Mouse (Mus musculus) liver, embryonic 13.5 days (tissue): ENCODE measurements around the gene Calhm3. TPM values are rescaled to one million over a fixed set of nuclear protein-coding genes. Genes with fewer than 3 reads are reported as not detected.

Experiments used
- ATAC-seq: fragments of 200-750 bp; cut with Nextera tagmentation; 2 replicates; pipeline ENCODE4 v1.8.0; 2017; ENCODE audit warnings: low read depth, mild to moderate bottlenecking, moderate number of reproducible peaks, moderate library complexity
- DNase-seq: peaks from one replicate; pipeline ENCODE4 v3.0.0; 2022
- H3K27ac ChIP-seq: fragments of 300-500 bp; sonication (generic); 2 replicates; pipeline ENCODE4 v1.5.1; 2015; ENCODE audit warnings: moderate library complexity, mild to moderate bottlenecking, inconsistent platforms
- H3K27me3 ChIP-seq: fragments of 300-500 bp; sonication (generic); 2 replicates; pipeline ENCODE4 v1.6.1; 2015; ENCODE audit warnings: mild to moderate bottlenecking, inconsistent platforms
- H3K36me3 ChIP-seq: fragments of 300-500 bp; sonication (generic); 2 replicates; pipeline ENCODE4 v1.6.1; 2015; ENCODE audit warnings: mild to moderate bottlenecking, inconsistent platforms
- H3K4me1 ChIP-seq: fragments of 300-500 bp; sonication (generic); replicated peaks from 2 replicates; pipeline ENCODE4 v1.6.1; 2015; ENCODE audit warnings: inconsistent platforms
- H3K4me2 ChIP-seq: fragments of 300-500 bp; sonication (generic); 2 replicates; pipeline ENCODE4 v1.6.1; 2015; ENCODE audit warnings: inconsistent platforms, mild to moderate bottlenecking, moderate library complexity
- H3K4me3 ChIP-seq: fragments of 300-500 bp; sonication (generic); replicated peaks from 2 replicates; pipeline ENCODE4 v1.5.1; 2015; ENCODE audit warnings: mild to moderate bottlenecking, inconsistent platforms
- H3K9ac ChIP-seq: fragments of 300-500 bp; sonication (generic); 2 replicates; pipeline ENCODE4 v1.6.1; 2015; ENCODE audit warnings: mild to moderate bottlenecking, inconsistent platforms
- H3K9me3 ChIP-seq: fragments of 300-500 bp; sonication (generic); replicated peaks from 2 replicates; pipeline ENCODE4 v1.6.1; 2016; ENCODE audit warnings: inconsistent platforms
- WGBS: fragments of 180-500 bp; shearing (Covaris S2); methylation state at CpG from one replicate; pipeline ENCODE4 v1.1.7; 2015; ENCODE audit not compliant: insufficient replicate concordance; 5-methylcytosine and 5-hydroxymethylcytosine counted together
- polyA plus RNA-seq: library from polyadenylated mRNA; unstranded; fragments of >200 nt; fragmentation: Nextera tagmentation; extraction: Ambion mirVana; gene quantifications from 2 replicates; pipeline ENCODE4 v1.2.1, GENCODE M21; 2015

Calhm3 gene
- polyA plus RNA-seq, 1 experiment from 2014 or later, result not detected

DNA sequence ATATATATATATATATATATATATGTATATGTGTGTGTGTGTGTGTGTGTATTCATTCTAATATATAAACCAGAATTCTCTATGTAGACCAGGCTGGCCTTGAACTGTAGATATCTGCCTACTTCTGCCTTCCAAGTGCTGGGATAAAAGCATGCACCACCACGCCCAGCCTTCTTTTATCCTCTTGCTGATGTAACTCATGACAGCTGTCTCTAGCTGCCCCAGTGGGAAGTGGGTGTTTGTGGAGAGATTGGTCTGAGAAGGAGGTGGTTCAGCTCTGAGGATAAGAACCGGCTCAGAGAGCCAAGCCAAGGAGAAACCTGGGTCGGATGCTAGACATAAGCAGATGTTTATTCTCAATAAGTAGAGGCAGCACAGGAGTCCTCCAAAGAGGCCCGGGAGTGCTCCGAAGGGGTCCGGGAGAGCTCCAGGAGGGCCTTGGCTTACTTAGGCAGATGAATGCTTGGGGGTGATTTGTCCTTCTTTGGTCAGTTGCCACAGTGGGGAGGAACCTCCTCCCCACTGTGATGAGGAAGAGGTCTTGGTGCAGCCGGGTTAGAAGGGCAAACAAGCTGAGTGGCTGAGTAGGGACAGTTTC, 10.2 kb upstream of the Calhm3 start:
- ATAC-seq (no peak), DNase-seq (no peak)
- no peaks in the 10 kb centered on the region for H3K4me1 ChIP-seq
- H3K9me3 ChIP-seq, result no peaks in the 10 kb centered on the region
- WGBS, result 54% methylated on average over 7 of the region's 7 CpGs
- H3K27me3 ChIP-seq, result peaks cover 5% of the 10 kb centered on the region; the same call in 1 of the 2 replicates
- no peak overlapping the region for H3K27ac ChIP-seq
- H3K4me3 ChIP-seq, result no peak overlapping the region
- no peak overlapping the region for H3K4me2 ChIP-seq
- H3K9ac ChIP-seq, result no peak overlapping the region
- H3K36me3 ChIP-seq, result no peaks in the 10 kb centered on the region

DNA sequence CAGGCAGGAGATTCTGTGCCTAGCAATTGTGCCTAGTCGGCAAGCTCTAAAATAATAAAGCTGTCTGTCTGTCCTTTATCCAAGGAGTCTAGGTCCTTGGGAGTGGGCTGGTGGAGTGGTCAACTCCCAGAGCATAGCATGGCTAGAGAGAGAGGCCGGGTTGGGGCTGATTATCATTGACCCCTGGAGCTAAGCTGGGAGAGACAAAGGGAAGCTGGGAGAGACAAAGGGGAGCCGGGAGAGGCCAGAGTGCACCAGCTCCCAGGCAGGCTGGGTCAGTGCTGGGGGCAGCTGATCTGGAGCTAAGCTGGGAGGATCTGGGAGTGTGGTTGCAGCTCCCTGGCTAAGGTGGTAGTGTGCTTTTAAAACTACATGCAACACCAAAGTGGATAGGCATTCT, 9.2 kb upstream of the Calhm3 start:
- no peak for DNase-seq
- no peak overlapping the region for H3K27ac ChIP-seq
- no peaks in the 10 kb centered on the region for H3K4me1 ChIP-seq
- H3K4me2 ChIP-seq, result no peak overlapping the region
- peaks cover 5% of the 10 kb centered on the region; the same call in 1 of the 2 replicates for H3K27me3 ChIP-seq
- no peaks in the 10 kb centered on the region for H3K9me3 ChIP-seq
- no peak overlapping the region for H3K9ac ChIP-seq
- no peaks in the 10 kb centered on the region for H3K36me3 ChIP-seq
- WGBS, result 36% methylated on average over 3 of the region's 3 CpGs
- no peak for ATAC-seq
- H3K4me3 ChIP-seq, result no peak overlapping the region

DNA sequence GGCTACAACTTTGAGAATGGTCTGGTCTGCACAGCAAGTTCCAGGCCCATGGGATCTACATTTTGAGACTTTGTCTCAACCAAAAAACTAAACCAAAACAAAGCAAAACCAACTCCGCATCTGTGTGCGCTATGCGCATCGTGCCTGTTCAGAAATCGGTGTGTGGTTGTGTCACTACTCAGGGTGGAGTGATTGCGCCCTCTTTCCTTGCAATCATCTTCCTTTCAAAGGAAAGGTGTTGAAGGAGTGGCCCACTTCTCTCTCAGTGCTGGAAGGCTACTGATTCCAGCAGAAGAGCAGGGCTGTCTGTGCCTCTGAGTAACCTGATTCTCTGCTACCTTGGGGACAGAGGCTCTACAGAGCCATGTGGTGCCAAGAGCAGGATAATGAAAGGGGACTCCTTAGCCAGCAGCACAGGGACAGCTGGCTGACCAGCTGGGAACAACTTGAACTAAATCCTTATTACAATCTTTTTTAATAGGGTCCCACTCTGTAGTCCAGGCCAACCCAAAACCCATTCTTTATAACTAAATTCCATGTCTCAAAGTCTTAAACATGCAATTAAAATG, 5.7 kb upstream of the Calhm3 start:
- Histone ChIP-seq H3K9ac (no peak overlapping the region), H3K36me3 (no peaks in the 10 kb centered on the region), H3K4me2 (no peak overlapping the region), H3K27me3 (peaks cover 5% of the 10 kb centered on the region; the same call in 1 of the 2 replicates), H3K4me1 (no peaks in the 10 kb centered on the region), H3K9me3 (no peaks in the 10 kb centered on the region), H3K4me3 (no peak overlapping the region), H3K27ac (no peak overlapping the region)
- ATAC-seq (no peak), DNase-seq (no peak)
- 84% methylated on average over 6 of the region's 6 CpGs for WGBS

DNA sequence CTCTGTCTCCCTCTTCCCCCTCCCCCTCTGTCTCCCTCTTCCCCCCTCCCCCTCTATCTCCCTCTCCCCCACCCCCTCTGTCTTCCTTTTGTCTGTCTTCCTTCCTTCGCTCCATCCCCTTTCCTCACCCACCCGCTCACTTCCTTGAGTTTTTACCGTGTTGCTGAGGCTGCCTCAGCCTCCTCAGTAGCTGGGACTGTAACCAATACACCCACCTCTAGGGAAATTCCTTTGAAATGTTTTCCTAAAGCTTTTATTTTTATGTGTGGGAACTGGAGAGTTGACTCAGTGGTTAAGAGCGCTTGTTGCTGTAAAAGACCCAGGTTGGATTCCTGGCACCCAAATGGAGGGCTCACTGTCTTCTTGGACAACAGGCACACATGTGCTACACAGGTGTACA, 4.1 kb upstream of the Calhm3 start:
- Histone ChIP-seq H3K27ac (no peak overlapping the region), H3K4me3 (no peak overlapping the region), H3K27me3 (peaks cover 2% of the 10 kb centered on the region; the same call in 1 of the 2 replicates), H3K9me3 (no peaks in the 10 kb centered on the region), H3K4me1 (no peaks in the 10 kb centered on the region), H3K9ac (no peak overlapping the region), H3K4me2 (no peak overlapping the region), H3K36me3 (no peaks in the 10 kb centered on the region)
- no peak for DNase-seq
- 63% methylated on average over 4 of the region's 4 CpGs for WGBS
- ATAC-seq, result no peak

DNA sequence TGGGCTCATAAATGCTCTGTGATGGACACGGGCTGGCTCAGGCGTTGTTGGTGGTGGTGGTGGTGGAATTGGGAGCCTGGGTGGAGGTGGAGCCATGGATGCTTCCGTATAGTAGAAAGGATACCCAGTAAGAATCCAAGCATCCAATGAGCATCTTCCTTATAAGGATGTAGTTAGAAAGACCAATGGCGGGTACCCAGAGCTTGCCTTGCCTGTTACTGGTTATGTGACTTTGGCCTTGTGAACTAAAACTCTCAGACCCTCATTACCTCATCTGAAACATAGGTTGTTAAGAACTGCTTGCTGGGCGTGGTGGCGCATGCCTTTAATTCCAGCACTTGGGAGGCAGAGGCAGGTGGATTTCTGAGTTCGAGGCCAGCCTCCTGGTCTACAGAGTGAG, 3.8 kb downstream of the Calhm3 start:
- Histone ChIP-seq H3K9ac (no peak overlapping the region), H3K4me1 (no peaks in the 10 kb centered on the region), H3K4me2 (no peak overlapping the region), H3K36me3 (no peaks in the 10 kb centered on the region), H3K27me3 (peaks cover 28% of the 10 kb centered on the region), H3K27ac (no peak overlapping the region), H3K9me3 (no peaks in the 10 kb centered on the region), H3K4me3 (no peak overlapping the region)
- WGBS, result 62% methylated on average over 7 of the region's 7 CpGs
- no peak for ATAC-seq
- no peak for DNase-seq

DNA sequence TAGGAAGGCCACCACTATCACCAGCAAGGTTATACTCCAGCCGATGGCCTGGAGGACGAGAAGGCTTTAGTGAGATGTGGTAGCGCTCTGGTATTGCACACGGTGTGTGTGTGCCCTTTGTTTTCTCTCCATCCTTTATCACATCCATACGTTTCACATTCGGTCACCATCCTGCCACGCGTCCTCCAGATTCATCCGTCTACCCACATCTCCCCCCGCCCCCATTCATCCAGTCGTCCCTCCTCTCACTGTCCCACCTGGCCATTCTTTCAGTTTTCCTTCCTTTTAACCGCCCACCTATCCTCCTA, 5.5 kb downstream of the Calhm3 start:
- H3K27ac ChIP-seq, result no peak overlapping the region
- H3K4me3 ChIP-seq, result no peak overlapping the region
- H3K9me3 ChIP-seq, result no peaks in the 10 kb centered on the region
- DNase-seq (no peak), ATAC-seq (no peak)
- H3K9ac ChIP-seq, result no peak overlapping the region
- no peaks in the 10 kb centered on the region for H3K4me1 ChIP-seq
- 0 out of 2 replicates have a peak overlapping the region, but pooled peaks have one; percentile 32 for H3K4me2 ChIP-seq
- H3K36me3 ChIP-seq, result no peaks in the 10 kb centered on the region
- 65% methylated on average over 12 of the region's 12 CpGs for WGBS
- peaks cover 36% of the 10 kb centered on the region for H3K27me3 ChIP-seq

DNA sequence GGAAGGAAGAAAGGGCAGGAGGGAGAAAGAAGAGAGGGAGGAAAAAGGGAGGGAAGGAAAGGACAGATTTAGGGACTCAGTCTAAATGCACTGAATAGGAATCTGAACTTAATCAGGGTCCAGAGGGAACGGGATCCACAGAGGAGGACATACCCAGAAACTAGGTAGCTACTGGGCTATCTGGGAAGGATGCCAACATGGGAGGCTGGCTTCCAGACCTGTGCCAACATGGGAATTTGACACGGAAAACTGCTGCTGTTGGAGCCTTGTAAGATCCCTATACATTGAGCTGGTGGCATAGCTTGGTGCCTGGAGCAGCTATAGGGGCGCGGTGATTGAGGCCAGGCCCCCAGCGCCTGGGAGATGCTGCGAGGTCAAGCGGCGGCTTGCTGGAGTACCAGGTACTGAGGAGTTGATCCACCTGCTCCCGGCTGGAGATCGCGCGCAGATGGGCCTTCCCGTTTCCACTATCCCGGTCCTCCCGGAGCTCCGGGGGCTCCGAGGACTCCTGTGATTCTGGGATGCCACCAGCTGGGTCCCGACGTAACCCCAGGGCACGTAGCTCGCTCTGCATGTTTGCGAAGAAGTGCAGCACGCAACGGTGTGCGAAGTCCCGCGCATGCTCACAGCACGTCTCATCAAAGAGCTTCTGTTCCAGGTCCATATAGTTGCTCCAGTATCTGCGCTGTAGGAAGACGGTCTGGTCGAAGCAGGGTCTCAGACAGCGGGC, 6.1 kb downstream of the Calhm3 start:
- WGBS, result 24% methylated on average over 32 of the region's 32 CpGs
- Histone ChIP-seq H3K36me3 (no peaks in the 10 kb centered on the region), H3K4me3 (0 out of 2 replicates have a peak overlapping the region, but pooled peaks have one; percentile 12), H3K9ac (no peak overlapping the region), H3K4me1 (no peaks in the 10 kb centered on the region), H3K4me2 (peak overlapping the region; percentile 32; the same call in 1 of the 2 replicates), H3K27me3 (peaks cover 36% of the 10 kb centered on the region), H3K27ac (no peak overlapping the region), H3K9me3 (no peaks in the 10 kb centered on the region)
- DNase-seq, result no peak
- ATAC-seq, result no peak

DNA sequence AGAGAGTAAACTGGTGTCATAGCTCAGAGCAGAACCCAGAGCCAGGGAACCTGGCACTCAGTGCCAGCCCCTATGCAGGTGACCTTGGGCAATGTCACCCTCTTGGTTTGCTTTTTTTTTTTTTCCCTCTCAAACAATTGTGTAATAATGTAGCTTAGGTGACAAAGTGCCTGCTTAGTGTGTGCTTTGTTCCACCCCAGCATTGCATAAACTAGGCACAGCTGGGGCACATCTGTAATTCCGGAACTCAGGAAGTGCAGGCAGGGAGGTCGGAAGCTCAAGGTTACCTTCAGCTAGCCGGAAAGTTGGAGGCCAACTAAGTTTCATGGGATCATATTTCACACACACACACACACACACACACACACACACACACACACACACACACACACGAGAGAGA, 7.7 kb downstream of the Calhm3 start:
- Histone ChIP-seq H3K27ac (no peak overlapping the region), H3K27me3 (peaks cover 36% of the 10 kb centered on the region), H3K9me3 (no peaks in the 10 kb centered on the region), H3K9ac (no peak overlapping the region), H3K36me3 (no peaks in the 10 kb centered on the region), H3K4me2 (no peak overlapping the region), H3K4me1 (no peaks in the 10 kb centered on the region), H3K4me3 (no peak overlapping the region)
- ATAC-seq (no peak), DNase-seq (no peak)
- 47% methylated on average over 4 of the region's 4 CpGs for WGBS

DNA sequence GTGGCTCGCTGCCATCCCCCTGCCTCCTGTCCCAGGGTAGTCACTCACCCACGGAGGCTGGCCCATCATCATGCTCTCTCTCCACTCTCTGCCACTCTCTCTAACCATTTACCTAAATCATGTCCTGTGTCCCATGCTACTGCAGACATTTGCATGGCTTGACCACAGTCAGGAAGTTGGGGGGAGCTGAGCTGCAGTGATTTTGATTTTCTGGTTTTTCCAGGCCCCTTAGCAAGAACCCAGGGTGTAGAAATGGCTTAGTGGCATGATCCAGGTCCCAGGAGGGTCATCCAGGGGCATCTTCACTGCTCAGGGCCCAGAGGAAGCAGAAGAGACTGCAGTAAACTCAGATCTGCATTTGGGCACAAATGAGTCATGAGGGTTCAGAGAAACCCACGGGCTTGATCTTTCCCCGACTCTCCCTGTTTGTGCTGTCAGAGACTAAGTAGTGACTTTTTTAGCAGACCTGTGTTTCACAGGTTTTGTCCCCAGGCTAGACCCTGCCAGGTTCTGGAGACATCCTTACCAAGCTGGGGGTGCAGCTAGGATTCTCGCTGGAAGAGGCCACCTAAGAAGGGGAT, 9.2 kb downstream of the Calhm3 start:
- Histone ChIP-seq H3K9me3 (no peaks in the 10 kb centered on the region), H3K27me3 (peaks cover 36% of the 10 kb centered on the region), H3K4me2 (no peak overlapping the region), H3K27ac (no peak overlapping the region), H3K4me3 (no peak overlapping the region), H3K4me1 (no peaks in the 10 kb centered on the region), H3K9ac (no peak overlapping the region), H3K36me3 (no peaks in the 10 kb centered on the region)
- WGBS, result 57% methylated on average over 5 of the region's 5 CpGs
- DNase-seq, result no peak
- ATAC-seq, result no peak

DNA sequence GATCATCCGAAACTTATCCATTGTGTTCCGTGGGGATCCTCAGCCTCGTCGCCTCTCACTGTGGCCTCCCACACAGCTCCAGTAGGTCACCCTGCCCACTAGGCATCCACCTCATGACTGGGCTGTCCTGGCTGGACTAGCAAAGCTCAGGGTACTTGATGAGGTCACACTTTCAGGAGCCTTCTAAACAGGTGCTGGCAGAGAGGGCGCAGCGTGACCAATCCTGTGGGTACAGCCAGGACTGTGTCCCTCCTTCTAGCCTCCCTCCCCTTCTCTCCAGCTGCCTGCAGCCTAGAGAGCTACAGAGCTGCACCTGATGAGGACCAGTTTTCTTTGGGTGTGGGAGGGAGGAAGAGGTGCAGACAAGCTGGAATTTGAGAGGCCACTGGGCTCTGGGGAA, 13.4 kb downstream of the Calhm3 start, which contains the start of gene Calhm1:
Calhm1 (minus strand) TSS at position 101 of the 400 bp plus-strand sequence.
- H3K4me2 ChIP-seq, result no peak within 1 kb of the TSS
- H3K36me3 ChIP-seq, result no peaks in the 10 kb centered on the region
- H3K4me3 ChIP-seq, result no peak within 1 kb of the TSS
- ATAC-seq (no peak), DNase-seq (no peak)
- H3K9ac ChIP-seq, result no peak within 1 kb of the TSS
- peaks cover 17% of the 10 kb centered on the region for H3K27me3 ChIP-seq
- WGBS, result 73% methylated on average over 6 of the region's 6 CpGs
- H3K9me3 ChIP-seq, result no peaks in the 10 kb centered on the region
- H3K27ac ChIP-seq, result no peak within 1 kb of the TSS
- no peaks in the 10 kb centered on the region for H3K4me1 ChIP-seq

DNA sequence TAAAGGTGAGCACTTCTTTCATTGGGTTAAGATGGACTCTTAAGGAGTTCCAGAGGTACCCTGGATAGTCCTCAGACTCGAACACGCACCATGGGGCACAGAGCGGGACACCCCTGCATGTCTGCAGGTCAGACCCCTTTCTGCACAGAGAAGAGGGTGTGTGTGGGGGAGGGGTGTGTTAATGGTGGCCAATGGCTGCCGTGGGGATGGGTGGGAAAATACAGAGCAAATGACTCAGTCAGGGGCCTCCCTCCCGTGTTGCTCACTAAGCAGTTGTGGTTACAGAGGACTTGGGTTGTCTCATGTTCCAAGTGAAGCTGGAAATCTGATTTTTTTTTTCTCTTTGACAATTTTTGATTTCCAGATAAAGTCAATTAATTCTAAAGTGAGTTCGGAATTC, 15.1 kb downstream of the Calhm3 start:
- ATAC-seq, result no peak
- Histone ChIP-seq H3K4me3 (no peak overlapping the region), H3K4me2 (no peak overlapping the region), H3K4me1 (peaks cover 14% of the 10 kb centered on the region), H3K27me3 (peaks cover 24% of the 10 kb centered on the region), H3K9me3 (no peaks in the 10 kb centered on the region), H3K36me3 (no peaks in the 10 kb centered on the region), H3K9ac (no peak overlapping the region), H3K27ac (no peak overlapping the region)
- no peak for DNase-seq
- WGBS, result 60% methylated on average over 6 of the region's 6 CpGs
